Mouse (Mus musculus) embryonic facial prominence, embryonic 11.5 days (tissue): ENCODE measurements around the gene Gm20388. TPM values are rescaled to one million over a fixed set of nuclear protein-coding genes. Genes with fewer than 3 reads are reported as not detected.
A peak's percentile ranks its signal among the peaks of the same experiment; 100 is the strongest.

Experiments used
- ATAC-seq: fragments of 200-750 bp; cut with Nextera tagmentation; replicated peaks from 2 replicates; pipeline ENCODE4 v1.8.0; 2017; ENCODE audit warnings: low read depth; ENCODE audit not compliant: insufficient number of reproducible peaks, low FRiP score, low TSS enrichment
- DNase-seq: peaks from one replicate; pipeline ENCODE4 v3.0.0-alpha.2; 2015; ENCODE audit warnings: low spot score
- H3K27ac ChIP-seq: fragments of 300-500 bp; sonication (generic); replicated peaks from 2 replicates; pipeline ENCODE4 v1.5.1; 2014; ENCODE audit warnings: mild to moderate bottlenecking, low read depth, low read length, control low read depth
- H3K27me3 ChIP-seq: fragments of 300-500 bp; sonication (generic); 2 replicates; pipeline ENCODE4 v1.6.1; 2014; ENCODE audit warnings: mild to moderate bottlenecking, low read length, moderate library complexity, mixed read lengths; ENCODE audit not compliant: control insufficient read depth, insufficient read depth
- H3K36me3 ChIP-seq: fragments of 300-500 bp; sonication (generic); replicated peaks from 2 replicates; pipeline ENCODE4 v1.6.1; 2014; ENCODE audit warnings: low read depth, mild to moderate bottlenecking, low read length, moderate library complexity, mixed read lengths; ENCODE audit not compliant: control insufficient read depth, insufficient read depth
- H3K4me1 ChIP-seq: fragments of 300-500 bp; sonication (generic); 2 replicates; pipeline ENCODE4 v1.6.1; 2014; ENCODE audit warnings: low read length, mixed read lengths; ENCODE audit not compliant: control insufficient read depth, insufficient read depth
- H3K4me2 ChIP-seq: fragments of 300-500 bp; sonication (generic); 2 replicates; pipeline ENCODE4 v1.6.1; 2014; ENCODE audit warnings: low read depth, mild to moderate bottlenecking, control low read depth, low read length, moderate library complexity
- H3K4me3 ChIP-seq: fragments of 300-500 bp; sonication (generic); 2 replicates; pipeline ENCODE4 v1.5.1; 2014; ENCODE audit warnings: low read depth, low read length, control low read depth
- H3K9ac ChIP-seq: fragments of 300-500 bp; sonication (generic); replicated peaks from 2 replicates; pipeline ENCODE4 v1.6.1; 2014; ENCODE audit warnings: mild to moderate bottlenecking, control low read depth, low read length
- H3K9me3 ChIP-seq: fragments of 300-500 bp; sonication (generic); replicated peaks from 2 replicates; pipeline ENCODE4 v1.6.1; 2016; ENCODE audit warnings: mild to moderate bottlenecking, low read length, inconsistent platforms, mixed read lengths; ENCODE audit not compliant: control insufficient read depth
- WGBS: fragments of 180-500 bp; shearing (Covaris S2); extraction: QIAGEN DNeasy Blood & Tissue Kit; methylation state at CpG from one replicate; pipeline ENCODE4 v1.1.7; 2014; 5-methylcytosine and 5-hydroxymethylcytosine counted together
- polyA plus RNA-seq: library from polyadenylated mRNA; unstranded; fragments of >200 nt; fragmentation: Nextera tagmentation; extraction: Ambion mirVana; gene quantifications from 2 replicates; pipeline ENCODE4 v1.2.1, GENCODE M21; 2014

The Gm20388 gene
- polyA plus RNA-seq, 1 experiment from 2014 or later = 3.1 TPM

DNA sequence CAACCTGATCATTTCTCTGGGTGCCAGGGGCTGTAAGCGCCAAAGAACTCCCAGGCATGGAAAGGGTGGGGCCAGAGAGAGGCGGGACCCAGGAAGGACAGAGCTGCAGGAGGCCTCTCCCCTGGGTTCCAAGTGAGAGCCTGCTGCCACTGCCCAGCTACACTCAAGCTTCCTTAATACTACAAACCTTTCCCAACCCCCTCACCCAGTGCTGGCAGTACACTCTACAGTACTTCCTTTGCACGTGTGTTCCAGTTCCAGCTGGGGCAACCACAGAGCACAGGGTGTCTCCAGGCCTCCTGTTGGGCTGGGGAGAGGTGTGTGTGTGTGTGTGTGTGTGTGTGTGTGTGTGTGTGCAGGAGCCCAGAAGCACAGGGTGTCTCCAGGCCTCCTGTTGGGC is 374.4 kb downstream of the Gm20388 start:
- no peaks in the 10 kb centered on the region for H3K9me3 ChIP-seq
- peak overlapping the region; percentile 13; the same call in 1 of the 2 replicates for H3K27ac ChIP-seq
- WGBS = 39% methylated on average over 3 of the region's 3 CpGs
- no peak overlapping the region for H3K4me2 ChIP-seq
- peaks cover 51% of the 10 kb centered on the region for H3K4me1 ChIP-seq
- H3K27me3 ChIP-seq = no peaks in the 10 kb centered on the region; the same call in 1 of the 2 replicates
- H3K9ac ChIP-seq = no peak overlapping the region; the same call in 1 of the 2 replicates
- ATAC-seq (no peak), DNase-seq (peak; percentile 20)
- H3K4me3 ChIP-seq = no peak overlapping the region
- no peaks in the 10 kb centered on the region for H3K36me3 ChIP-seq

DNA sequence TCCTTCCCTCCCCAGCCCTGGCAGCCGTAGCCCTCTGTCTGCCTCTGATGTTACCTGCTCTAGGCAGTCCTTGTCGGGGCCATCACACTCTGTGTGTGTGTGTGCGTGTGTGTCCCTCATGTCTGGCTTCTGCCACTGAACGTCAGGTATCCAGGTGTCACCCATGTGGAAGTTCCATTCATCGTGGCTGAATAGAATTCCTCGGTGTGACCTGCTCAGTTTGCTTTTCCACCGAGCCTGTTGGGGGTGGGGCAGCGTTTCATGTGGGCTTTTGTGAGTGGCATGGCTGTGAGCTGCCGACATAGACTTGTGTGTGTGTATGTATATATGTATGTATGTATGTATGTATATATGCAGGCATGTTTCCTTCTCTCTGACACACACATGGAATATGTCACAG is 375.2 kb downstream of the Gm20388 start:
- no peak overlapping the region for H3K27ac ChIP-seq
- DNase-seq (no peak), ATAC-seq (no peak)
- no peak overlapping the region for H3K9ac ChIP-seq
- peaks cover 48% of the 10 kb centered on the region for H3K4me1 ChIP-seq
- H3K4me2 ChIP-seq = no peak overlapping the region
- WGBS = 65% methylated on average over 9 of the region's 9 CpGs
- H3K27me3 ChIP-seq = no peaks in the 10 kb centered on the region; the same call in 1 of the 2 replicates
- no peaks in the 10 kb centered on the region for H3K9me3 ChIP-seq
- no peaks in the 10 kb centered on the region for H3K36me3 ChIP-seq
- H3K4me3 ChIP-seq = no peak overlapping the region

DNA sequence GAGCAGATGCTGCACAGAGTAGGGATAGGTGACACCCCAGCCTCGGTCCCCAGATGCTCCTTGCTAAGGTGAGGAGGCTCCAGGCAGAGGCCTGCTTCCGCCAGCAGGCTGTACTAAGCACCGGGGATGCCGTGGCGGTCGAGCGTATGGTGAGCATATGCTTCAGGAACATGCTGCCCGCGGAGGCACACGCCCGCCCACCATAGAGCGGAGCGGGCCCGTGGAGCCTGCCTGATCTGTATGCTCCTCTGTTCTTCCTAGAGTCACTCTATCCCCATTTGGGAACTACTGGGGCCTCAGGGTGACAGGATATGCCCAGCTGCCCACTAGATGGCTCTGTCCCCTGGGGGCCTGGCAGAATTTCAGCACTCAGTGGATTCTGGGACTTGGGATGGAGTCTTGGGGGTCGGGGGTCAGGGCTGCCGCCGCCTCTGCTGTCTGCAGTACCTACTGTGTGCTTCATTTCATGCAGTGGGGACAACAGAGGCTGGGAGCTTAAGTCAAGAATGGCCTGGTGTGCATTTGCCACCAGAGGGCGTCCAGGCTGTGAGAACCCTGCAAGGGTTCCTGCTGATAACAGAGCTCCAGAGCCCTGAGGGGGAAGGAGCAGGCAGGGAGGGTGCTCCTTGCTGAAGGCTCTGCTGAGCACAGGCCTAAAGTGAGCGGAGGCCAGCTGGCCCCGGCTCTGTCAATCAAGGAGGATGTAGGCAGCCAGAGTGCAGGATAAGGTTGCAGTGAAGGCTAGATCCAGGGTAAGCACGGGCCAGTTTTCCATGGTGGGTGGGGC is 377.7 kb downstream of the Gm20388 start:
- DNase-seq (peak; percentile 81), ATAC-seq (peak; percentile 35)
- Histone ChIP-seq H3K36me3 (no peaks in the 10 kb centered on the region), H3K27me3 (no peaks in the 10 kb centered on the region; the same call in 1 of the 2 replicates), H3K9ac (no peak overlapping the region), H3K27ac (peak overlapping the region; percentile 70), H3K4me3 (no peak overlapping the region), H3K9me3 (no peaks in the 10 kb centered on the region), H3K4me1 (peaks cover 53% of the 10 kb centered on the region), H3K4me2 (no peak overlapping the region; the same call in 1 of the 2 replicates)
- 25% methylated on average over 21 of the region's 21 CpGs for WGBS

DNA sequence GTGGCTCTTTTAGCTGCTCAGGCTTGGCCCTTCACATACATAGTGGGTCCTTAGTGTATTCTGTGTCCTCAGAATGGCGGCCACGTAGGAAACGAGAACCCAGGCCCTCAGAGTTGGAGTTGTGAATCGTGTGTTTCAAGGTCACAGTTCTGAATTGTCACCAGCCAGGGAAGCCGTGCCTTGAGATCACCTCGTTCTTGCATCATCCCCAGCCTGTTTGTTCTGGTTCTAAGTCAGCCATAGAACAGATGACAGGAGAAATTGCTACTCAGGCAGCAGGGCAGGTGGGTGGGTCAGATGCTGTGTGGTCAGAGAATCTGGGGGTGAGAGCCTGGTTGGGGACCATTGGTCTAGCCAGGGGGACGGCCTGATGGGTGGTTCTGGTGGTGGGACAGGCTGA is 378.6 kb downstream of the Gm20388 start:
- ATAC-seq (no peak), DNase-seq (no peak)
- WGBS = 77% methylated on average over 7 of the region's 7 CpGs
- Histone ChIP-seq H3K4me1 (peaks cover 57% of the 10 kb centered on the region), H3K4me2 (no peak overlapping the region), H3K4me3 (no peak overlapping the region), H3K27ac (peak overlapping the region; percentile 35; the same call in 1 of the 2 replicates), H3K36me3 (no peaks in the 10 kb centered on the region), H3K9me3 (no peaks in the 10 kb centered on the region), H3K27me3 (no peaks in the 10 kb centered on the region; the same call in 1 of the 2 replicates), H3K9ac (no peak overlapping the region)

DNA sequence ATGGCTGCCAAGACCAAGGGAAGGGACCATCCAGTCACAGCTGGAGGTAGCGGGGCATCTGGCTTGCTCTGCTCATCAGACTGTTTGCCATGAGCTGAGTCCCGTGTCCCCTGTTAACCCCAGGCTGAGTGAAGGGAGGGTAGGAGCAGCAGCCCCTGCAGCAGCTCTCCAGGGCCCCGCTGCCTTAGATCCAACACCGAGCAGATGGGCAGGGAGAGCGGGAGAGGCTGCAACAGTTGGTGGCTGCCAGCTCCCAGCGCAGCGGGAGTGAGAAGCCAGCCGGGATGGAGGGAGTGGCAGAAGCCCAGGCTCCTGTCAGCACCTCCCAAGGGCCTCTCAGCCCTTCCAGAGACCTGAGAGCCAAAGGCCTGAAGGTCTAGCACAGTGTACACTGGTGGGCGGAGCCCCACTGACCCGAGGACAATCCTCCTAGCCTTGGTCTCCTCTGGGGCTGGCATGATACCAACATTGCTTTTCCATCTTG is 379.1 kb downstream of the Gm20388 start:
- H3K27me3 ChIP-seq = no peaks in the 10 kb centered on the region; the same call in 1 of the 2 replicates

DNA sequence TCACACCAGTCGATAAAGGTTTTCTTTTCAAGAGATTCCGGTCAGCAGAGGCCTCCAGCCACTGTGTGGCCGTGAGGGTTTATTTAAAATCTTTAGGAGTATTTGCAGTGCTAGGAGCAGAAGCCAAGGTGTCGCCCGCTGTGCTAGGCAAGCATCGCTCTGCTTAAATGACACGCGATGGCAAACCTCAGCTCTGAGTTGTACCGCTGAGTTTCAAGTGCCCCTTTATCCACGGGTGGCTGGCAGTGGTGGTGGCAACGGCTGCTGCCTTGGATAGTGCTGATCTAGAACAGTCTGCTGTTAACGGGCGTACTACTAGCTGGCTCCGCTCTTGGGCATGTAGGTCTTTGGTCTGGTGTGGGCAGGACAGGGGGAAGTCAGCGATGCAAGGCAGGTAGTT is 380.0 kb downstream of the Gm20388 start:
- no peak overlapping the region for H3K4me3 ChIP-seq
- H3K27me3 ChIP-seq = no peaks in the 10 kb centered on the region; the same call in 1 of the 2 replicates
- no peaks in the 10 kb centered on the region for H3K36me3 ChIP-seq
- no peak for ATAC-seq
- 64% methylated on average over 15 of the region's 15 CpGs for WGBS
- DNase-seq = no peak
- H3K27ac ChIP-seq = no peak overlapping the region
- no peaks in the 10 kb centered on the region for H3K9me3 ChIP-seq
- no peak overlapping the region for H3K9ac ChIP-seq
- no peak overlapping the region for H3K4me2 ChIP-seq
- H3K4me1 ChIP-seq = peaks cover 58% of the 10 kb centered on the region

More for the DNA sequence above, 379.1 kb downstream of the Gm20388 start:
- Histone ChIP-seq H3K4me2 (no peak overlapping the region; the same call in 1 of the 2 replicates), H3K4me1 (peaks cover 54% of the 10 kb centered on the region), H3K27ac (0 out of 2 replicates have a peak overlapping the region, but pooled peaks have one; percentile 35), H3K9me3 (no peaks in the 10 kb centered on the region), H3K9ac (no peak overlapping the region; the same call in 1 of the 2 replicates), H3K36me3 (no peaks in the 10 kb centered on the region), H3K4me3 (no peak overlapping the region)
- no peak for DNase-seq
- WGBS = 42% methylated on average over 10 of the region's 10 CpGs
- ATAC-seq = no peak

DNA sequence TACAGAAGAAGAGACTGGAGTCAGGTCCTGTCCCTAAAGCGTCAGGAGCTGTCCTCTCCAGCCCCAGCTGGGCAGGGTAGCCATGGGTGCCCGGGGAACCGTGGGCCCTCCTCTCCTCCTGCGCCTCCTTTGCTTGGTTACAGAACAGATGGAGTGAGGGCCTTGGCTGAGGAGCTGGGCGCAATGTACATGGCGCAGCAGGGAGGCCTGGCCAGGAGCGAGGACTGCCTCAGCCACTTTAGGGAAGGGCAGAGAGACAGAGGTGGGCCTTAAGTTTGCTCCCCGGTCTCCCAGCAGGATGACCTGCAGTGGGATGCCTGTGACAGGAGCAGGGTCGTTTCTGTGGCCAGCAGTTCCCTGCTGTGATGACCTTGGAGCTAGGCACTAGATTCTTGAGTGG is 381.0 kb downstream of the Gm20388 start:
- H3K27ac ChIP-seq = no peak overlapping the region
- 79% methylated on average over 9 of the region's 9 CpGs for WGBS
- ATAC-seq = no peak

More for the DNA sequence above, 381.0 kb downstream of the Gm20388 start:
- H3K27me3 ChIP-seq = no peaks in the 10 kb centered on the region; the same call in 1 of the 2 replicates
- DNase-seq = no peak
- no peaks in the 10 kb centered on the region for H3K36me3 ChIP-seq
- no peaks in the 10 kb centered on the region for H3K9me3 ChIP-seq
- no peak overlapping the region for H3K4me3 ChIP-seq
- H3K4me2 ChIP-seq = no peak overlapping the region
- no peak overlapping the region for H3K9ac ChIP-seq
- peaks cover 60% of the 10 kb centered on the region for H3K4me1 ChIP-seq
